Mouse (Mus musculus) right cerebral cortex, postnatal 14 days (tissue): Measurements from ENCODE around the gene Rapgef5.

ENCODE experiments used
- DNase-seq: peaks from one replicate; pipeline ENCODE4 v3.0.0; 2022

Rapgef5 gene

DNA sequence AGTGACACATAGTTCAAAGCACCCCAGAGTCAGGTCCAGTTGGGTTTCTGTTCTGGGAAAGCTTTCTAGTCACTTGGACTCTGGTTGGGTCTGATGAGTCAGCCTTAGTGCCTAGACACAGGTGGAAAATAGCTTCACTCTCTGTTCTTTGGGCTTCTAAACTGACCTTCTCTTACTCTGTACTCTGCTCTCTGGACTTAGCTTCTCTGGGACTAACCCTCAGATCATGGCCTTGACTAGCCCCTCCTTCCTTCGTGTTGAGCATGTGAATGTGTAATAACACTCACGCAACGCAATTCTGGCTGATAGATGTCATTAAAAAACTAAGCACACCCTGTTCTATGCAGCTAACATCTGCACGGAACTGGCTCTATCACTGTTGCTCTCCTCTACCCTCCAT lies 160.0 kb downstream of the Rapgef5 start:
- DNase-seq = no peak

DNA sequence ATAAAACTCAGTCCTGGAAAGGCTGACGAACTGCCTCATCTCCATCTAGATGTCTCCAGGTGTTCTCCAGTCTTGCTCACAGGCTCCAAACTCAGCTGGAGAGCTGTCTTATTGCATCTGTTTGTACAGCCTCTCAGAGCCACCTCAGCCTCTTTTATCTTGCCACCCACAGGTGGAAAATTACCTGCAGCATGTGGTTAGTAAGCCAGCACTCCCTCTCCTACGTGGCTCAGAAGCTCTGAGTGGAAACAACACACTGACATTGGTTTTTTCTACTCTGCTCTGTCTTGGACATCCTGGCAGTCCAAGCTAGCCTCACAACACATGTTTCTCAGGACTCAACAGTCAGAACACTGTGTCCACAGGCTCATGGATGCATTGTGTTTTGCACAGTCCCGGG lies 162.6 kb downstream of the Rapgef5 start:
- no peak for DNase-seq

DNA sequence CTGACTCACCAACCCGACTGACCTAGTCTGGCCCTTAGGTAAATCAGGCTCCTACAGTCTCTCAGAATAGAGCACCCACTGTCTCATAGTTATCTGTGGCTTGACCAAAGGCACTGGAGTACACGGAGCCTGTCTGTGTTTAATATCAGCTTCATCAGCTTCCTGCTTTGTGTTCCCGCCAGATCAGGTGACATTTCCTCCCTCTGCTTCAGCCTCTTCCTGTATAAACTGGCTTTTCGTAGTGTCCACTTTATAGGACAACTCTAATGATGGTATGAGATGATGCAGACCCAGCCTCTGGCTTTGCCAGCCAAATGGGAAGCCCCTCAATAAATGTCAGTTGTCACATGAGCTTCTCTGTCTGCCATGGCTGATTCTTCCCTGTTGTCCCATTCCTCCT lies 163.5 kb downstream of the Rapgef5 start:
- no peak for DNase-seq

DNA sequence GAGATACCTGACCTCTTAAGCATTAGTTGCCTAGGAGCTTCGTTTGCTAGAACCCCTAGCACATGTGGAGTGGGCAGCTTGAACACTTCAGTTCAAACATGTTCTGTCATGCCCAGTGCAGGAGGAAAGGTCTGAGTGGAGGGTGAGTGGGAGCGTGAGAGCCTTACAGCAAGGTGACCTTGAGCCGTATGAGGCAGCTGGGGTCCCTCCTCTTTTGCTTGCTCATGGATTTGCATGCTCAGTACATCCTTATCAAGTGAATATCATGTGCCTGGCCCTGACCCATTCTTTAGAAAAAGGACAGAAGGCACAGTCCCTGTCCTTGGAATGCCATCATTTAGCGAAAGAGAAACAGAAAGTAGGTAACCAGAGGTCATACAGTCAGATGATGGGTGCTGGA lies 165.0 kb downstream of the Rapgef5 start:
- no peak for DNase-seq

DNA sequence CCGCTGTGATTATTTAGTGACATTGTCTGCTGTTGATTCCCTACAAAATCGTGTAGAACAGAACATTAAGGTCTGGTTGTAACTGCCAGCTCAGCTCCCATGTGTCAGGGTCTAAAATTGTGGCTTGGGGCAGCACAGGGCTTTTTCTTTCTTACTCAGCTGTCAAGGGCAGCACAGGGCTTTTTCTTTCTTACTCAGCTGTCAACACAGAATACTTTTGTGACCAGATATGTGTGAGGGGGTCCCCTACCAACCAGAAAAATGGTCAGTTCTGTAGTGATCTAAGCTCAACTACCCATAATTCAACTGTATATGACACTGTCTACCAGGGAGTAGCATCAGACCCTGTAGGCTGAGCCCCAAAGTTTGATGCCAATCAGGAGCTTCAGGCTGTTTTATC lies 167.1 kb downstream of the Rapgef5 start:
- no peak for DNase-seq

DNA sequence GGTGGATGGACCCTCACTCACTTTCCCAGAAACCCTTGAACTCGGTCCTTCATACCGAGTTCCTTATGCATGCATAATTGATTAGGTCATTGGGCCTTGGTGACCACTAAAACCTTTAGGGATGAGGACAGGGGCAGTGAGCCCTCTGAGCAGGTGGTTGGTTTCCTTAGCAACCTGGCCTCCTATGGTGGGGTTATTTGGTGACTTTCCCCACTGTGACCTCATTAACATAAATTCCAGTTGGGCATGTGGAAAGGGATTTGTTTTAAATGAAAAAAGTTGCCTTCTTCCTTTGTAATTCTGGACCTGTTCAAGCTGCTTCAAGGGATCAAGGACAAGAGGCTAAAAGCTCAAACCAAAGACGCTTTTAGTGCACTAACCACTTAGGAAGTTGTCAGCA lies 167.7 kb downstream of the Rapgef5 start:
- DNase-seq = no peak

DNA sequence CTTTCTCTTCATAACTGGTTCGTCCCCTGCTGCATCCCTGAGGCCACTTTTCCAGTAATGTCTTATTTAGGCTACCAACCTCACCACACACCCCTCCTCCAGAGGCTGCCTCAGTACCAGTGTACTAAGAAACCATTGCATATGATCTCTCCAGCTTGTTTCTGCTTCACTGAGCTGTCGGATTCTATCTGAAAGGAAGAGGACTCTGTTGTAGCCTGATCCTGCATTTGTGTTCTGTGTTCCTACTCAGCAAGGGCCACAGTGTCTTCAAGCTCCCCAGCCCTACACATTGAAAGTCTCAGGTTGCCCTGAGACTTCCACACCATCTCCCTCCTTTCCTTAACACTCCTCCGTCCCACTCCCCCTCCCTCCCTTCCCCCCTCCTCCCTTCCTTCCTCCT lies 168.5 kb downstream of the Rapgef5 start:
- no peak for DNase-seq

DNA sequence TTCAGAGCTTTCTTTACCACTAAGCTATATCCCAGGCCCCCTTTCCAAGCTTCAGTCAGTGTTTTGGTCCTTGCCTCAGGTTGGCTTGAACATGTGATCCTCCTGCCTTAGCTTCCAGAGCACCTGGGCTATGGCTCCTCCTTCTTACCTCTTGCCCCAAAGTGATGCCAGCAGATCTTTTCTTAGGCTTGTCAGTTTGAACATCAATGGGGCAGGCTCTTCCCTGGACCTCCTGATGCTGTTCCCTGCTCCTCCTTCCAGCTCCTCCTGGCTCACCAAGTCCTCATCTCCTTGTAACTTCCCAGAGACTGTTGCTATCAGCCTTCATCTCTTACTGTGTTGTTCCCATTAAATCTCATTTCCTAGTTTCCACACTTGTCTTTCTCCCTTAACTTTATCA lies 169.1 kb downstream of the Rapgef5 start:
- DNase-seq = no peak

DNA sequence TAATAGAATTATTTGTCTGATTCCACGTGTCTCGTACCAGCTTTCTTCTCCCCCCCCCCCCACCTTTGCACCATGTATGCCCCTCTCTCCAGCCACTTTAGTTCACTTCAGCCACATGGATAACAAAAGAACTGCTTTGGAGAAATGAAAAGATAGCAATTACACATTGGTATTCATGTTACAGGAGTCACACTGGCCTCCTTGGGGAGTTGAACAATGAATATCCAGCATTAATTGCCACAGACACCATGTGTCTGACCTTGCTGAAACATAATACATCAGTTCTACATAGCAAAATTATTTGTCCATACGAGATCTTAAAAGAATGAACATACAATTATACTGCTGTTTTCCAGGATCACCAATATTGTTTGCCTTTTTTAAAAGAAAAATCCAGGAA lies 170.5 kb downstream of the Rapgef5 start:
- no peak for DNase-seq

DNA sequence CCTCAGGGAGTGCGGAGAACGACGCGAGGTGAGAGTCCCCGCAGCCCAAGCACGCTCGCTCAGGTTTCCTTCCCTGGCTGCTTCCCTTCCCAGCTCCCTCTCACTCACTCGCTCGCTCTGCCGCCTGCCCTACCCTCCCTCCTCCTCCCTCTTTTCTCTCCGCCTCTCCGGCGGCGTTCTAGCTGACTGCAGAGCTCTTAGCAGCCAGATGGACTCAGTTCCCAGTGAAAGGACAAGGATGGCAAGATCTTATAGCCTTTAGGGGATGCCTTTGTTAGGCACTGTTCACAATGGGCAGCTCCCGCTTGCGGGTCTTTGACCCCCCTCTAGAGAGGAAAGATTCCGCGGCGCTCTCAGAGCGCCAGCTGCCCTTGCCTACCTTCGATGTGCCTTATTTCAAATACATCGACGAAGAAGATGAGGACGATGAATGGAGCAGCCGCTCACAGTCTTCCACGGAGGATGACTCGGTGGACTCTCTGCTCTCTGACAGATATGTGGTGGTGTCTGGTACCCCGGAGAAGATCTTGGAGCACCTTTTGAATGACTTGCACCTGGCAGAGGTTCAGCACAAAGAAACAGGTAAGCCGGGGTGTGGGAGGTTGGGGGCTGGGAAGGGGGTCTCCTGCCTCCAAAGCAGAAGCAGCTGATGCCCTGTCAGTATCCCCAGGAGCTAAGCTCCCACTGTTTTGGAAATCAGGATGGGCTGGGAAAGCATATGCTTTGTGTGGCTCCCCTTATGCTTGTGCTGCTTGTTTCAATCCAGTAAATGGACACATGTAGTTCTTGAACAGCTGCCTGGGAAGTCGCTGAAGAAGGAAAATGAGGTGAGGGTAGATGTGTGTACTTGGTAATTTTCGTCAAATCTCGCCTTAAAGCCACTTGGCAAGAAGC lies 172.6 kb downstream of the Rapgef5 start:
- peak; percentile 62 for DNase-seq

DNA sequence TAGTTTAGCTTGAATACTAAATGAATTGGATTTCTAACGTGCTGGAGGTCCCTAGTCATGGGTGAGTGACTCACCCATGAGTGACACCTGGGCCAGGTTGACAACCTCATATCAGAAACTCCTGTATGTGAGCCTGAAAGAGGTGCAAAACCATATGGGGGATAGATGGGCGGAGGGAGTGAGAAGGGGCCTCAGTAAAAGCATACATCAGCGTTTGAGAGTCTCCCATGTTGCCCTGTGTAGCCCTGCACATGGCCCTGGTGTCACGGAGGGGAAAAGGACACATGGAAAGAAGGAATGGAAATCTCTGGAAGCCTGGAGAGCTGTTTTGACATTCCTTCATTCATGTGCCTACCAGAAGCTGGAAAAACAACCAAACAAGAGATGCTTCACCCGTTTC lies 175.1 kb downstream of the Rapgef5 start:
- no peak for DNase-seq

DNA sequence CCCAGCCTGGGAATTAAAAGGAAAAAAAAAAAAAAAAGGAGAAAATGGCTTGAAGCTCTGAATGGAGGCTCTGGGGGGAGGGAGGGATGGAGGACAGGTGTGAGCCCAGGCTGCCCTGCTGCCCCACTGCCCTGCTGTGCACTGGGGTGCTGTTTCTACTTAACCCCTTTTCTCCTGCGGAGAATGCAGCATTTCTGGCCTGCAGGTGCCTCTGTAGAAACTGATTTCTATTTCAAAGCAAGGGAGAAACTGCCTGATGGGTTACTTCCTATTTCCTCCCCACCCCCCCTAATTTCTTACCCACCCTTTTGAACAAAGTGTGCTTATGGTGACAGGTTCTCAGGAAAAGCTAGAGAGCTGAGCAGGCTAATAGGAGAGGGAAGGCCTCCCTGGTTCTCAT lies 176.5 kb downstream of the Rapgef5 start:
- DNase-seq = no peak

DNA sequence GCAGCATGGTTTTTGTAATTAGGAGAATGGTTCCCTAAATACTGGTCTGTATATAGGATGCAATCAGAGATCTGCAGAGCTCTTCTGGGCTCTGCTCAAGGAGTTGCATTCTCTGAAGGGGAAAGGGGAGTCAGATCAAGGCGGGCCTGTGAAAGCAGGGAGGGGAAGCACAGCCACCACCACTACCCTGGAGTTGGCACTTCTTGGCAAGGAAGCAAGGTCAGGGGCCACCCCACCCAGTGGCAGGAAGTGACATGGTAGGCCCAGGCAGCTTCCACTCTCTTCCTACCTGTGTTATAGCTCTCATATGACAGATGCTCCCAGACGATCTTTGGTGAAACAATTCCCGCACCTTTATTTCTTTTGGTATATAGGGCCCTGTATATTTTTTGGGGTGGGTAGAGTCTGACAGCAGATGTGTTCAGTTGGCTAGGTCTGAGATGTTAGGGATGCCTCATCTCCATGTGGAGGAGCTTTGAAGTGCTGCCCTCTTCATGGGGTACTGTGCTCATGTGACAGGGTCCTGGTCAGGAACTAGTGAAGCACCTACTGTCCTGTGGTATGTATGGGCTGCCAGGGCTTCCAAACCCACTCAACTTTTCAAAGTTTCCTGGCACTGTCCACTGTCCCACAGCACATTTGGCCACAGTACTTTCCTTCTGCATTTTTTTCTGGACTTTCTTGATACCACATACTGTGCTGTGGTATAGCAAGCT lies 183.8 kb downstream of the Rapgef5 start:
- DNase-seq = no peak

DNA sequence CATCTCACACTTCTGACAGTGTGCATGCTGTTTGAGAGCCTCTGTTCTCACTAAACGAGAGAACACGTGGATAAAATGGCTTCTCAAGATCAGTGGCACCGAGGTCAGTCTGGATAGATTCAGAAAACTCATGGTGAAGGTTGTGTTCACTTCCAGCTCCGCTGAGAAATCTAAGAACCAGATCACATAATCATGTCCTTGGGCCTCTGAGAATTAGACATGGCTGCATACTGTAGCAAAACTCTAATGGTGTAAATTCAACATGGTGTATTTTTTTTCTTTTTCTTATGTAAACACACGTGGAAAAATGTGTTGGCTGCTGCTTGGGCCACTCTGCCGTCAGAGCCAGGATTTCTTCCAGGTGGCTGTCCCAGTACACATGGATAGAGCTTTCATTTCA lies 184.6 kb downstream of the Rapgef5 start:
- DNase-seq = no peak

DNA sequence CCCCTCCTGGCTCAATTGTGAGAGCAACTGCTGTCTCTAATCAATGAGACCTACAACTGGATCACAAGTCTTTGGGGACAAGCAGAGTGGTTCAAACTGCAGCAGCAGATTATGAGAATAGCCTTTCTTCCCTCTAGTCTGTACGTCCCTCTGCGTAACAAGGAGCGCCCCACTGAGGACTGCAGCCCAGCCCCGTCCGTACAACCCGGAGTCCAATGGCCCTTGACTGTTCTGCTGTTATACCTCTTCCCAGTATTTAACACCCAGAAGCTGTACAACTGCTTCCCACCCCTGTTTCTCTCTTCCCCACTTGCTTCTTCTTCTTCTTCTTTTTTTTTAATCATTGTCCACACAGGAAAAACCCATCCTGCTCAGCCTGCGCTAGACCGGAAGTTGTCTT lies 186.0 kb downstream of the Rapgef5 start:
- no peak for DNase-seq

DNA sequence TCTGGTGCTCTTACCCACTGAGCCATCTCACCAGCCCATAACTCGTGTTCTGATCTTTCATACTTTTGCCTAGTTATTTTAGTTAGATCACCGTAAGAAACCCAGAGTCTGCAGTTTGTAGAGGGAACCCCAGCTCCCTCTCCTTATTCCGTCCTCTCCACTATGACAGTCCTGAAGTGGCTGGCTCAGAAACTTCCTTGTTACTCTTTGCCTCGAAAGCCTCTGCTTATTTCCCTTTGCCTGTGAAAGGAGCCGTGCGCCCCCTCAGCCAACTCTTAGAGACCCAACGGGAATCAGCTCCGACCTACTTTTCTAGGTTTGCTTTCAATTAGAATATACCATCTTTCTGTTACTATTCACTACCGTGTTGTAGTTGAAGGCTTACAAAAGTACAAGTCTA lies 186.6 kb downstream of the Rapgef5 start:
- DNase-seq = no peak

DNA sequence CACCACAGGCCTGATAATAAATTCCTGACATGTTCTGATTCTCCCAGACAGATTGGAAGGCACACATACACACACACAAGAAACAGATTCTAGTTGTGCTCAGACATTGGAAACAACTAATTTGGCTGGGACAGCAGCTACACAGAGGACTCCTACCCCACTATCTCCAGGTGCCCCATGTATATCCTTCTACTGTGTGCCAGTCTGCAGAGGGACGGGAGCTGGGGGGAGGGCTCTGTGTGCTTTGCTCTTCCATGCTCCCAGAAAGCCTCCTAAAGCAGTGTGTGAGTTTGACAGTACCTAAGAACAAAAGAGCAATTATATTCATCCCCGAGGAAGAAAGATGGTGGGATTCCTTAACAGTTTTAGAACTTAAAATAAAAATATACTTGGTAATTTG lies 187.1 kb downstream of the Rapgef5 start:
- no peak for DNase-seq

DNA sequence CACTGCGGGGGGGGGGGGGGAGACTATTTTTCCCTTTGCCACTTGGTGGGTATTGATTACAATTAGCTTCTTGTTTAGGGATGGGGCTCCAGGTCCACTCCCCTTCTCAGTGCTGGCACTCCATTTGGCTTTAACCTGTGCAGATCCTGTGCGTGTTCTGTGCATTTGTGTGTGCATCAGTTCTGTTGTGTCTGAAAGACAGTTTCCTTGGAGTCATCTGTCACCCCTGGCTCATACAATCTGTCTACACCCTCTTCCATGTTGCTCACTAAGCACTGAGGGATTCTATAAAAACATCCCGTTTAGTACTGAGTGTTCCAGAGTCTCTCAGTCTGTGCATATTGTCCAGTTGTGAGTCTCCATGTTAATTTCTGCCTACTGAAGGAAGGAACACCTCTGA lies 189.0 kb downstream of the Rapgef5 start:
- DNase-seq = no peak

DNA sequence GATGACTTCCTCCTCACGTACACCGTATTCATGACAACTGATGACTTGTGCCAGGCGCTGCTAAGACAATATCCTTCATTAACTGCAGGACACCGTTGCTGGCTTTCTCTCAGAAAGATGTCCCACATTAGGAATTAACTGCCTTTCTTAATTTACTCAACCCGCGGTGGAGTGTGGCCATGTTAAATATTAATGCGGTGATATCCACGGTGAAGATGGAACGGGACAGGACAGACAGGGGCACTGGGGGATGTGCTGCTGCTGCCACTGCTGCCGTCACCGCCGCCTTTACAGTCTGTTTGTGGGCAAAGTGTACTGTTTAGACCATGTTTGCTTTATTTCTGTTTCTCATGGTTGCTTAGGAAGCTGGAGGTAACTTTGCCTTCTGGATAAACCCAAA lies 193.0 kb downstream of the Rapgef5 start:
- DNase-seq = no peak

DNA sequence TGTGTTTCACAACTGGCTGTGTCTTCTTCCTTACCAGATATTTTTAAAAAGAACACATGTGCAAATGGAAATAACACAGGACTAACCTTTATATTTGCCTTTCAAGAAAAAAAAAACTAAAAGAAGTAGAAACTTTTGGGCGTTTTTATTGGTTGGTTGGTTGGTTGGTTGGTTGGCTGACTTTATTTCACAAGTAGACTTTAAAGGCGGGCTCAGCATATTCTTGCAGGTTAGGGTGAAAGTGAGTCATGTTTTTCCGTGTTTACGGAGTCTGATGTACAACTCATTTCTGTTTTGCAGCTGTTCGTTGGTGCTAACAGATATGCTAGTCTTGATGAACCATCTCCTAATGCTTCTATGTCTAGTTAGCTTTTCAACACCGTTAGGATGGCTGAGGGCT lies 196.2 kb downstream of the Rapgef5 start:
- no peak for DNase-seq

DNA sequence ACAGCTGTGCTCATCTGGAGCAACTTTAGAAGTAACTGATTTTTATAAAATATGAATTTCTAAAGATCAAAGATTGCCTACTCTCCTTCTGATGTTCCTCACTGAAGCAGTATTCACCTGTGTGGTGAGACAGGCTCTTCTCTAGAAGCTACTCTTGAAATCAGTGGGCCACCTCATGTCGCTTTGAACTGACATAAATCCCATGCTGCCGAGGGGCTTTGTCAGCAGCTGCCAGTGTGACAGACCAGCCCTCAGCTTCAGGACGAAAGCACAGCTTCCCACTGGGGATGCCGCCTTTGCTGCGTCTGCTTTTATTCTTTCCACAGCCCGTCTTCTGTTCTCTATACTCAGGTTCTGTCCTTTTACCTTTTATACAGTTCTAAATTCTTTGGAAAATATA lies 197.3 kb downstream of the Rapgef5 start:
- no peak for DNase-seq

DNA sequence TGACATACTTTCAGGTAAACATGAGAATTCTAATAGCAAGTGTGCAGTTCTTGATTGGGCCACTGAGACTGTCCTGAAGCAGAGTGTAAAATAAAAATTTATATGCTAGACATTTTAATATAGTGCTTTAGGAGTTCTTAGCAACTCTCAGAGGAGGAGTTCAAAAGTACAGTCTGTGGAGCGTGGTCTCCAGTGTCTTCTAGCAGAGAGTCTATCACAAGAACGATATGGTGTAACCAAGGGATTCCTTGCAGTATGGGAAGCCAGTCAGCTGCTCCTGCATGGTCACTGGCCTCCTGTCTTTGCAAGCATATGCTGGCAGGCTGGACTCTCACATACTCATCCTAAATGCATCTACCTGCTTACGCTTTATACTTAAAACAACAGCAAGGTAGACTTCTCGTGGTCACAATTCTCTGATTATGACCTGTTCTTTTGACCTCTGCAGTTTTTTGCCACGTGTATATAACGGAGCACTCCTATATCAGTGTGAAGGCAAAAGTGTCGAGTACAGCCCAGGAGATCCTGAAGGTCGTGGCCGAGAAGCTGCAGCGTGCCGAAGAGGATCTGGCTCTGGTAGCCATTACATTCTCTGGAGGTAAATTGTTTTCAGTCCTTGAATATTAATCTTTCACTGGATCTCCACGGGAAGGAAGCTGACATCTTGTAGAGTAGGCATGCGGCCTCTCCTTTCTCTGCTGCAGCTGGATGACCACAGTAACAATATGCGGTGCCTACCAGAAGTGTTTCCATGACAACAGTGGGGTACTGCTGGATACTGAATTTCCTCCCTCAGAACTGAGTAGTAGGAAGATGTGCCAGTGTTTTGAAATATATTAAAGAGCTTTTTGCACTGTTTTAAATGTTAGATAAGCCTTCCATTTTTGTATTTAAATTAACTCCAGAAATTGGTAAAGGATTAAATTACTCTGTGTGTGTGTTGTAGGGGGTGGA lies 204.8 kb downstream of the Rapgef5 start:
- no peak for DNase-seq

DNA sequence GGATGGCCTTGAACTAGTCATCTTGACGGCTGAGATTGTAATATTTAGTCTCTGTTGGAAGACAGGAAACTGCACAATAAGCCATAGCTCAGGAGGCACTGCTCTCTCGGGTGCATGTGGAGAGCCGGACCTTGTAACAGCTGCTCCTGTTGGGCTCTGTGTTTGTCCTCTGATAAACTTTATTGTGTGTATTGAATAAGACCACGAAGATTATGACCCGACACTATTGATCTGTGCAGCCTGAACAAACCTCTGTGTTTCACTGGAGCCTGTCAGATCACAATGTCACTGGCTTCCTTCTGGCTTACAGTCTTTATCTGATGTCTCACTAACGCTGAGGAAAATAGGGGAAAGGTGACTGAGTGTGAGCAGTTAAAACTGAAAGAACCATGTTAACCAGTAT lies 205.5 kb downstream of the Rapgef5 start:
- no peak for DNase-seq
